Mouse (Mus musculus) liver, embryonic 13.5 days (tissue): ENCODE data around the gene Taf6l. TPM values are rescaled to one million over a fixed set of nuclear protein-coding genes. Genes with fewer than 3 reads are reported as not detected.
A peak's percentile ranks its signal among the peaks of the same experiment; 100 is the strongest.
"Not testable (repeated sequence)": the region's sequence is repeated elsewhere in the genome, so short reads cannot be mapped to it uniquely, and the experiment has no call there.

Experiments
- ATAC-seq: fragments of 200-750 bp; cut with Nextera tagmentation; 2 replicates; pipeline ENCODE4 v1.8.0; 2017; ENCODE audit warnings: low read depth, mild to moderate bottlenecking, moderate number of reproducible peaks, moderate library complexity
- DNase-seq: peaks from one replicate; pipeline ENCODE4 v3.0.0; 2022
- H3K27ac ChIP-seq: fragments of 300-500 bp; sonication (generic); 2 replicates; pipeline ENCODE4 v1.5.1; 2015; ENCODE audit warnings: moderate library complexity, mild to moderate bottlenecking, inconsistent platforms
- H3K27me3 ChIP-seq: fragments of 300-500 bp; sonication (generic); 2 replicates; pipeline ENCODE4 v1.6.1; 2015; ENCODE audit warnings: mild to moderate bottlenecking, inconsistent platforms
- H3K36me3 ChIP-seq: fragments of 300-500 bp; sonication (generic); 2 replicates; pipeline ENCODE4 v1.6.1; 2015; ENCODE audit warnings: mild to moderate bottlenecking, inconsistent platforms
- H3K4me1 ChIP-seq: fragments of 300-500 bp; sonication (generic); replicated peaks from 2 replicates; pipeline ENCODE4 v1.6.1; 2015; ENCODE audit warnings: inconsistent platforms
- H3K4me2 ChIP-seq: fragments of 300-500 bp; sonication (generic); 2 replicates; pipeline ENCODE4 v1.6.1; 2015; ENCODE audit warnings: inconsistent platforms, mild to moderate bottlenecking, moderate library complexity
- H3K4me3 ChIP-seq: fragments of 300-500 bp; sonication (generic); replicated peaks from 2 replicates; pipeline ENCODE4 v1.5.1; 2015; ENCODE audit warnings: mild to moderate bottlenecking, inconsistent platforms
- H3K9ac ChIP-seq: fragments of 300-500 bp; sonication (generic); 2 replicates; pipeline ENCODE4 v1.6.1; 2015; ENCODE audit warnings: mild to moderate bottlenecking, inconsistent platforms
- H3K9me3 ChIP-seq: fragments of 300-500 bp; sonication (generic); replicated peaks from 2 replicates; pipeline ENCODE4 v1.6.1; 2016; ENCODE audit warnings: inconsistent platforms
- WGBS: fragments of 180-500 bp; shearing (Covaris S2); methylation state at CpG from one replicate; pipeline ENCODE4 v1.1.7; 2015; ENCODE audit not compliant: insufficient replicate concordance; 5-methylcytosine and 5-hydroxymethylcytosine counted together
- microRNA-seq: library from miRNA; unstranded; fragments of <30 nt; microRNA quantifications from one replicate; pipeline ENCODE4, GENCODE M21; 2016
- polyA plus RNA-seq: library from polyadenylated mRNA; unstranded; fragments of >200 nt; fragmentation: Nextera tagmentation; extraction: Ambion mirVana; gene quantifications from 2 replicates; pipeline ENCODE4 v1.2.1, GENCODE M21; 2015

The Taf6l gene
- polyA plus RNA-seq, 1 experiment from 2014 or later = 16.6 TPM

DNA sequence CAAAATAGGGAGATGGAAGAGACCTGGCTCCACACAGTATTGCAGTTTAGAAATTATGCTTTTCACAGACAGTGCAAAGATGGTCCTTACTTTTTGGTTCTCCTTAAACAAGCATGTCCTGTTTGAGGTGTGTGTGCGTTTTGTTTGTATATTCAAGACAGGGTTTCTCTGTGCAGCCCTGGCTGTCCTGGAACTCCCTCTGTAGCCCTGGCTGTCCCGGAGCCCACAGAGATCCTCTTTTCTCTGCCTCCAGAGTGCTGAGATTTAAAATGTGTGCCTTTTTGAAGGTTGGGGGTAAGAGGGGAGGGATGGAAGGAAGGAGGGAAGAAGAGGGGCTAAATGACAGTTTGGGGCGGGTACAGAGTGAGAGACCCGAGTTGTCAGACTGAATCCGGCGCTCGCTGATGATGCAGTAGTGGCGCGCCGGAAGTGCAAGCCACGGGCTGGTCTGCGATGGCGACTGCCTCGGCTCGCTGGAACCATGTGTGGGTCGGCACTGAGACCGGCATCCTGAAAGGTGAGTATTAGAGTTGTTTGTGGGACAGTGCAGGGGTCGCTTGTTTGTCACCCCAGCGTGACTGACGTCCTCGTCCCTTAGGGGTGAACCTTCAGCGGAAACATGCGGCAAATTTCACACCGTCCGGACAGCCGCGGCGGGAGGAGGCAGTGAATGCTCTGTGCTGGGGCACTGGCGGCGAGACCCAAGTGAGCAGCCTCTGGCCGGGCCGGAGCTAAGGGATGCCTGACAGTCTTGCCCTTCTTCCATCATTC lies 50.6 kb downstream of the Taf6l start, which contains the start of gene Wdr74:
Gene Wdr74 (plus strand): TSS at position 439 of the 771 bp plus-strand sequence.
- peak within 1 kb of the TSS; percentile 85 for H3K9ac ChIP-seq
- peak; percentile 88 for ATAC-seq
- peak; percentile 80 for DNase-seq
- H3K36me3 ChIP-seq = peaks cover 36% of the 10 kb centered on the region
- H3K4me2 ChIP-seq = peak within 1 kb of the TSS; percentile 92
- peak within 1 kb of the TSS; percentile 80 for H3K27ac ChIP-seq
- H3K4me3 ChIP-seq = peak within 1 kb of the TSS; percentile 93
- no peaks in the 10 kb centered on the region for H3K9me3 ChIP-seq
- H3K4me1 ChIP-seq = peaks cover 37% of the 10 kb centered on the region
- WGBS = under 1% methylated on average over 32 of the region's 32 CpGs
- peaks cover 3% of the 10 kb centered on the region; the same call in 1 of the 2 replicates for H3K27me3 ChIP-seq

DNA sequence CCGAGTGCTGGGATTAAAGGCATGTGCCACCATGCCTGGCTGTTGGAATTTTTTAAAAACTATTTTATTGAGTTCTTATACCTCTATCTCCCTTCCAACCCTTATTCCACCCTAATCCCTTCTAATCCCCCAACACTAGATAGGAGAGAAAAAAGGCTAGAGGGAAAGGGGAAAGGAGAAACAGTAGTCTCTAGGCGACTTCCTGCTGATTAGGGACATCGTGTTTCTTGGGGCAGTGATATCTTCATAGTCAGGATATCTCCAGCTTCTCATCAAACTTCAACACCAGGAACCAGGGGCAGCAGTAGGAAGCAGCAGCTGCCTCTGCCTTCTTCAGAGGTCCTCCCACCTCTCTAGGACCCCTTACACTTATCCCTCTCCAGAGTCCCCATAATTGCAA lies 51.9 kb downstream of the Taf6l start:
- H3K27ac ChIP-seq = no peak overlapping the region
- H3K9ac ChIP-seq = no peak overlapping the region; the same call in 1 of the 2 replicates
- no peak overlapping the region for H3K4me3 ChIP-seq
- ATAC-seq (no peak), DNase-seq (no peak)
- H3K4me1 ChIP-seq = peaks cover 27% of the 10 kb centered on the region
- WGBS = 33% methylated on average over 3 of the region's 3 CpGs
- H3K4me2 ChIP-seq = no peak overlapping the region
- H3K27me3 ChIP-seq = peaks cover 3% of the 10 kb centered on the region; the same call in 1 of the 2 replicates
- peaks cover 24% of the 10 kb centered on the region for H3K36me3 ChIP-seq
- no peaks in the 10 kb centered on the region for H3K9me3 ChIP-seq

DNA sequence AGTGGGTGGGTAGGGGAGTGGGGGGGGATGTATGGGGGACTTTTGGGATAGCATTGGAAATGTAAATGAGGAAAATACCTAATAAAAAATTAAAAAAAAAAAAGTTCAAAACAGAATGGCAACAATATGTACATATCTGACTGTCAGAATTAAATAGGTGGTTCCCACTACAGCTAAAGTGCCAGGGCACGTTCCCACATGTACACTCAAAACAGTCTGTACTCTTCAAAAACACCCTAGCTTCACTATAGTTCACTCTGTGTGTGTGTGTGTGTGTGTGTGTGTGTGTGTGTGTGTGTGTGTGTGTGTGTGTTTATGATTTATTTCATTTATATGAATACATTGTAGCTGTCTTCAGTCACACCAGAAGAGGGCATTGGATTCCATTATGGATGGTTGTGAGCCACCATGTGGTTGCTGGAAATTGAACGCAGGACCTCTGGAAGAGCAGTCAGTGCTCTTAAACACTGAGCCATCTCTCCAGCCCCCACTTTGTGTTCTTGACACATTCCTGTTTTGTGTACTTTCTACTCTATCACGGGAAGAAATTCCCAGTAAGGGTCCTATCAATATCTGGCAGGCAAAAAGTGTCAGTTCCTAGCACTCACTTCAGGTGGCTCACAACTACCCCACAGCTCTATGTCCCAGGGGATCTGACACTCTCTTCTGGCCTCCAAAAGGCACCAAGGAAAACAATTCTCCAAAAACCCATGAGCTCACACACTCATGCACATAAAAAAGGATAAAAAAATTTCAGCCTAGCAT lies 57.7 kb downstream of the Taf6l start:
- WGBS = 46% methylated on average over 3 of the region's 3 CpGs
- H3K4me2 ChIP-seq, H3K9ac ChIP-seq, DNase-seq, H3K4me3 ChIP-seq, ATAC-seq, H3K9me3 ChIP-seq, H3K27me3 ChIP-seq: not testable (repeated sequence)
- Histone ChIP-seq H3K36me3 (peaks cover 32% of the 10 kb centered on the region), H3K4me1 (peaks cover 27% of the 10 kb centered on the region), H3K27ac (0 out of 2 replicates have a peak overlapping the region, but pooled peaks have one; percentile 18)

DNA sequence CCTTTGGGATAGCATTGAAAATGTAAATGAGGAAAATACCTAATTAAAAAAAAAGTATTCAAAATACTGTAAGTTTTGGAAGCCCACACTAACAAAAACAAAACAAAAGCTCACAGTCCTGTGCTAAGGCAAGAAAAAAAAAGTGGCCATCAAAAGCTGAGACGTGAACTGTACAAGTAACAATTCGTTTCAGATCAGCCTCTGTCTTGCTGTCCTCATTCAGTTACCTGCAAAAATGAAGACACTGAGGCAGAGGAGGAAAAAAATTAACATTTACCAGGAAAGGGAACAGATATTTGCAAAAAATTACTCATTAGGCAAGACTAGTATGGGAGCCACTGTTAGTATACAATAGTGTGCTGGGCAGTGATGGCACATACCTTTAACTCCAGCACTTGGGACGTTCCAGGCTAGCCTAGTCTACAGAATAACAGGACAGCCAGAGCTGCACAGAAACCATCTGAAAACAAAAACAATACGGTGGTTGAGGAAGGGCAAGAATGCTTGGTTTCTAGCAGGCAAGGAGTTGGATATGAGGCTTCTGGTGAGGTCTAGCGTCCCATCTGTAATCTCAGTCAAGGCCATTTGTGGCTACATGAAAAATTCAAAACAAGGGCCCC lies 58.6 kb downstream of the Taf6l start:
- H3K27ac ChIP-seq = peak overlapping the region; percentile 44; the same call in 1 of the 2 replicates
- WGBS = 8% methylated on average over 5 of the region's 5 CpGs
- ATAC-seq = no peak

DNA sequence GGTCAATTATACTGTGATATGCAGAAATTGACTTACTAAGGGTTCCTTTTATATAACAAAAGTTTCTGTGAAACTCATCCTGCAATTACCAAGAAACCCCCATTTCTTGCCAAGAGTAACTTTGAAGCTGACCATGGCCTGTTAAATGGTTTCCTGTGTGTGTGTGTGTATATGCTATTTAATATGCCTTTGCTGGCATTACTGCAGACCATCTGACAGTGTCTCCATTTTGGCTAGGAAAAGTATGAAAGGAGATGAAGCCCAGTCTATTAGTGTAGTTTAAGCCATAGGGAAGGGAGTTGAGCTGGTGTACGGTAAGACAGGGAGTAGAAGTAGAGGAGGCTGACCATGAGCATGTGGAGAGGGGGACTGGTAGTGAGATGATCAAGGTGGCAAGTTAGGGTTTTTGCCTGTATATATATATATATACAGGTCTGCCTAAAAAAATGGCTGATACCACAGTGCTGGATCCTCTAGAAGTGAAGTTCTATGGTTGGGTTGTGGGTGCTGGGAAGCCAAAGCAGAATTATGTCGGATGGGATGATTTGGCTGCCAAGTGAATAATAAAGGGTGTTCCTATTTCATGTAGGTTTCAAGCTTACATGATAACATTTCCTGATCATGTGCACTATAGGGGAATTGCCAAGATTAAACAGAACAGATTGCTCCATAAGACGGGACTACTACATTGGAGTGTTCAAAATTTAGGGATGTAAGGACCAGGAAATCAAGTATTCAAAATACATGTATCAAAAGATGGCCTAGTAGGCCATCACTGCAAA lies 59.4 kb downstream of the Taf6l start:
- peak overlapping the region; percentile 98 for H3K27ac ChIP-seq
- H3K4me2 ChIP-seq = peak overlapping the region; percentile 19; the same call in 1 of the 2 replicates
- H3K9me3 ChIP-seq = no peaks in the 10 kb centered on the region
- H3K4me3 ChIP-seq = peak overlapping the region; percentile 85; the same call in 1 of the 2 replicates
- ATAC-seq (peak; percentile 4; the same call in 1 of the 2 replicates), DNase-seq (no peak)
- H3K27me3 ChIP-seq = no peaks in the 10 kb centered on the region
- H3K9ac ChIP-seq = peak overlapping the region; percentile 86; the same call in 1 of the 2 replicates
- peaks cover 32% of the 10 kb centered on the region for H3K36me3 ChIP-seq
- H3K4me1 ChIP-seq = peaks cover 32% of the 10 kb centered on the region
- 11% methylated on average over 3 of the region's 3 CpGs for WGBS

More for the DNA sequence above, 58.6 kb downstream of the Taf6l start:
- no peak for DNase-seq
- no peak overlapping the region for H3K9ac ChIP-seq
- peaks cover 32% of the 10 kb centered on the region for H3K36me3 ChIP-seq
- H3K4me2 ChIP-seq = no peak overlapping the region
- H3K27me3 ChIP-seq = peaks cover under 1% of the 10 kb centered on the region; the same call in 1 of the 2 replicates
- no peak overlapping the region for H3K4me3 ChIP-seq
- peaks cover 27% of the 10 kb centered on the region for H3K4me1 ChIP-seq
- H3K9me3 ChIP-seq = no peaks in the 10 kb centered on the region

DNA sequence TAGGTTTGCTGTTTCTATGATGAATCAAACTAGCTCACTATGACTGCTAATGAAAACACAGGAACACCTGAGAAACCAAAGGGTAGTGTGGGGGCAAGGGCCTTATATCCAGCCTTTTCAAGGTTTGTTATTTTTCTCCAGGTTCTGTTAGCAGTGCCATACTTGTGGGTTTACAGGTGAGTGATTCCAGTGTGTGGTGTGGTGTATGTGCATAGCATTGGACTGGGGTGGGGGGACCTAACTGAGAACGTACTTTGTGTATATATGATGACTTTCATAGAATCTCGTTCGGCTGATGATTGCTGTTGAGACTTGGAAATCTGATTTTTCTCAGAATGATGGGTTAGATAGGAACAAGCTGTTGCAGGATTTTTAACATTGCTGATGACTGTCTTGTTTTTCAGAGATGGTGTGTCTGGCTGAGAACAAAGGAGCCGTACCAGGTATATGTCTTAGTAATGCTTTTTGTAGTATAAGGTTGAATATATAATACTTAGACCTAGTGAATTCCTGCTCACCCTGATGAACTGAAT lies 61.1 kb downstream of the Taf6l start:
- no peak for ATAC-seq
- H3K4me1 ChIP-seq = peaks cover 47% of the 10 kb centered on the region
- H3K4me2 ChIP-seq = peak overlapping the region; percentile 78
- peak overlapping the region; percentile 85 for H3K4me3 ChIP-seq
- H3K9ac ChIP-seq = peak overlapping the region; percentile 86
- H3K36me3 ChIP-seq = peaks cover 32% of the 10 kb centered on the region
- H3K9me3 ChIP-seq = no peaks in the 10 kb centered on the region
- 27% methylated on average over 4 of the region's 4 CpGs for WGBS
- peak overlapping the region; percentile 98 for H3K27ac ChIP-seq
- no peaks in the 10 kb centered on the region for H3K27me3 ChIP-seq
- DNase-seq = no peak

Small RNAs within 50 kb of the gene (microRNA-seq; reads per million reads assigned to microRNA genes)
- 2.1 reads per million for gene Mir6992

Other genes with a start within 250 kb of the Taf6l start
- 1.3 and 1.6 TPM in 2 replicates for gene Slc22a8, start 195.2 kb downstream of the Taf6l start, polyA plus RNA-seq
- gene Slc22a6, start 168.4 kb downstream of the Taf6l start, polyA plus RNA-seq = not detected in 2 replicates
- gene Chrm1, start 122.6 kb downstream of the Taf6l start, polyA plus RNA-seq = not detected in 2 replicates
- 118 and 128 TPM in 2 replicates for gene Slc3a2, start 63.0 kb downstream of the Taf6l start, polyA plus RNA-seq
- gene Wdr74, start 50.6 kb downstream of the Taf6l start, polyA plus RNA-seq = 80.8 and 81.6 TPM in 2 replicates
- 0.81 and 1.3 TPM in 2 replicates for gene 1700092M07Rik, start 45.7 kb downstream of the Taf6l start, polyA plus RNA-seq
- gene Stx5a, start 45.0 kb downstream of the Taf6l start, polyA plus RNA-seq = 48.2 and 51.9 TPM in 2 replicates
- 93.3 and 104 TPM in 2 replicates for gene Nxf1, start 29.3 kb downstream of the Taf6l start, polyA plus RNA-seq
- gene Tmem223, start 15.4 kb downstream of the Taf6l start, polyA plus RNA-seq = 66.1 and 74.2 TPM in 2 replicates
- 93.6 and 97.1 TPM in 2 replicates for gene Tmem179b, start 11.9 kb downstream of the Taf6l start, polyA plus RNA-seq
- 105 and 110 TPM in 2 replicates for gene Polr2g, start 12.2 kb upstream of the Taf6l start, polyA plus RNA-seq
- 1.5 TPM in 2 replicates for gene Zbtb3, start 16.1 kb upstream of the Taf6l start, polyA plus RNA-seq
- gene Ttc9c, start 32.9 kb upstream of the Taf6l start, polyA plus RNA-seq = 25.1 and 27.4 TPM in 2 replicates
- gene Hnrnpul2, start 33.6 kb upstream of the Taf6l start, polyA plus RNA-seq = 2.8 and 3.0 TPM in 2 replicates
- not detected in 2 replicates for gene AC129217.1, start 43.4 kb upstream of the Taf6l start, polyA plus RNA-seq
- gene Bscl2, start 51.0 kb upstream of the Taf6l start, polyA plus RNA-seq = 33.8 and 37.2 TPM in 2 replicates
- 0.52 and 0.73 TPM in 2 replicates for gene Gng3, start 52.8 kb upstream of the Taf6l start, polyA plus RNA-seq
- gene Lrrn4cl, start 64.4 kb upstream of the Taf6l start, polyA plus RNA-seq = 0.05 and 0.18 TPM in 2 replicates
- 112 and 125 TPM in 2 replicates for gene Ubxn1, start 85.1 kb upstream of the Taf6l start, polyA plus RNA-seq
- gene Uqcc3, start 94.5 kb upstream of the Taf6l start, polyA plus RNA-seq = 37.8 and 38.5 TPM in 2 replicates
- gene Lbhd1, start 97.3 kb upstream of the Taf6l start, polyA plus RNA-seq = 81.2 and 113 TPM in 2 replicates
- gene Gm49403, start 97.5 kb upstream of the Taf6l start, polyA plus RNA-seq = not detected in 2 replicates
- gene 1810009A15Rik, start 102.4 kb upstream of the Taf6l start, polyA plus RNA-seq = 89.5 and 92.3 TPM in 2 replicates
- gene Gm49416, start 102.5 kb upstream of the Taf6l start, polyA plus RNA-seq = not detected in 2 replicates
- gene Ints5, start 106.6 kb upstream of the Taf6l start, polyA plus RNA-seq = 26.1 and 26.5 TPM in 2 replicates
- 41.4 and 52.7 TPM in 2 replicates for gene Ganab, start 111.7 kb upstream of the Taf6l start, polyA plus RNA-seq
- gene B3gat3, start 134.0 kb upstream of the Taf6l start, polyA plus RNA-seq = 20.1 and 22.8 TPM in 2 replicates
- 2.7 and 2.8 TPM in 2 replicates for gene Rom1, start 142.9 kb upstream of the Taf6l start, polyA plus RNA-seq
- gene Eml3, start 143.1 kb upstream of the Taf6l start, polyA plus RNA-seq = 14.4 and 15.2 TPM in 2 replicates
- 99.5 and 114 TPM in 2 replicates for gene Mta2, start 155.5 kb upstream of the Taf6l start, polyA plus RNA-seq
- 18.7 and 20.2 TPM in 2 replicates for gene Tut1, start 167.4 kb upstream of the Taf6l start, polyA plus RNA-seq
- 298 and 320 TPM in 2 replicates for gene Eef1g, start 180.6 kb upstream of the Taf6l start, polyA plus RNA-seq
- gene Ahnak, start 202.9 kb upstream of the Taf6l start, polyA plus RNA-seq = 1.4 and 1.6 TPM in 2 replicates